Mouse (Mus musculus): Measurements from ENCODE around the gene Svs3b.
"Not testable (repeated sequence)": the region's sequence is repeated elsewhere in the genome, so short reads cannot be mapped to it uniquely, and the experiment has no call there.

The Svs3b gene
- long read RNA-seq, experiment 1: 0 reads
- long read RNA-seq, experiment 2: 0 reads

DNA sequence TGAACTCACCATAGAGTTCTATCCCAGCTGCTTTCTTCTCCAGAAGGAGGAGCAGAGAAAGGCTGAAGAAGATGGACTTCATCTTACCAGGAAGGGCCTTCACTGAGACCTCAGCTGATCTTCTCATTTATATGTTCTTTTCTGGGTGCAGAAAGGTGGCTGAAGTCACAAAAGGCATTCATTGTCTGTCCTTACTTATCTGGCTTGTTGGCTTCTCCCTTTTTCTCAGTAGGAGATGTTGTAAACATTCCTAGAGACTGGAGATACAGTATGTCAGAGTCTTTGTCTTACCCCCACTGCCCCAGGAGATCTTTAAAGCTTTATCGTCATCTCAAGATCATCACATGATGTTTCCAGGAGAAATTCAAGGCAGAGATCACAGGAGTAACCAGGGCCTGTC, at the start of gene Svs3b:
Gene Svs3b (minus strand): TSS at position 101 of the 400 bp plus-strand sequence.
- intact Hi-C loops (cut with DNase I): not testable (repeated sequence)

DNA sequence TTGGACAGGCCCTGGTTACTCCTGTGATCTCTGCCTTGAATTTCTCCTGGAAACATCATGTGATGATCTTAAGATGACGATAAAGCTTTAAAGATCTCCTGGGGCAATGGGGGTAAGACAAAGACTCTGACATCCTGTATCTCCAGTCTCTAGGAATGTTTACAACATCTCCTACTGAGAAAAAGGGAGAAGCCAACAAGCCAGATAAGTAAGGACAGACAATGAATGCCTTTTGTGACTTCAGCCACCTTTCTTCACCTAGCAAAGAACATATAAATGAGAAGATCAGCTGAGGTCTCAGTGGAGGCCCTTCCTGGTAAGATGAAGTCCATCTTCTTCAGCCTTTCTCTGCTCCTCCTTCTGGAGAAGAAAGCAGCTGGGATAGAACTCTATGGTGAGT, 32.5 kb upstream of the Svs3b start, which contains the start of gene Svs3a:
Gene Svs3a (plus strand): TSS at position 301 of the 400 bp plus-strand sequence.
- intact Hi-C loops (cut with DNase I): not testable (repeated sequence)

DNA sequence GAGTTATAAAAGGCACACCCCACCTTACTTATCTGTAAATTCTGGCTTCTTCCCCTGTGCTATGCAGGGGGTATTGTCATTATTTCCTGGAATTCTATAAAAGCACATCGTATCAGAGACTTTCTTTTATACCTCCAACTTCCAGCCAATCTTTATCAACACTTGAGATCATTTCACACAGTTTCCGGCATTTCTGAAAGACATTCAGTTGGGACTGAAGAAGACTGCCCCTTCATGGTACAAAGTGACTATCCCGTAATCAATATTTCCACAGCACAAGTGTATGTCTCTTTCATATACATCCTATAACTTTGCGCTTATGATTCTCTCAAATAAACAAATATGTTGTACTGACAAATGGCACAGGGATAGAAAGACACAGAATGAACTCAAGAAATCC, 21.9 kb upstream of the Svs3b start, which contains the start of gene Svs4:
Gene Svs4 (minus strand): TSS at position 101 of the 400 bp plus-strand sequence.
- intact Hi-C loops (cut with DNase I): no loop called here

DNA sequence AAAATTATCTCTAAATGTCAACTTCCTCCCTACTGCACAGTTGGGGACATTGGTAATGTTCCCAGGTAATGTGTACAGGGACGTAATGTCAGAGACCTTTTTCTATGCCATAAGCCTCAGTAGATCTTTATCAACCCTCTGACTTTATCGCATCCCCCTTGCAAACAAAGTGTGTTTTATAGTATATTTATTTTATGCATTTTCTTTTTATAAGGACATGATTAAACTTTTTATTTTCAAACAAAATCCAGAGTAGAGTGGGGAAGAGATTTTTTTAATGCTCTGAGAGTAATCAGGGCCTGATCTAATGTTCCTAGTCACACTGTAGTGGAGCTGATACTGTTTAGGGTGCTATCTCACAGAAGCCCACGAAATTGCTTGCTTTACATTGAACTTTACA, 18.1 kb downstream of the Svs3b start, which contains the start of gene Svs2:
Gene Svs2 (minus strand): TSS at position 101 of the 400 bp plus-strand sequence.
- intact Hi-C loops (cut with DNase I): no loop called here

DNA sequence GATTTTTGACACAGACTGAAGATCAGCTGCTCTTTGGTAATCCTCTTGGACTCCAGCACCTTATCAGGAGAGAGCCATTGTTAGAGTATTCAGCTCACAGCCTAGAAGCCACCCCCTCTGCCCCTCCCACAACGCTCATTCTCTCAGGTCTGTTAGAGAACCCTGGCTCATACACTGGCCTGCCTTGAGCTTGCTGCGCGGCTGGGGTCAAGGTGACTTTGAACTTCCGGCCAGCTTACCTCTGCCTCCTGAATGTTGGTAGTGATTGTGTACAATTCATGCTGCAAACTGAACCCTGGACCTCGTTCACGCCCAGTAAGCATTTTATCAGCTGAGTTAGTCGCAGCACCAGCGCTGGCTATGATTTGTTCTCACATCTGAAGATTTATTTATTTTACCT, 23.8 kb downstream of the Svs3b start:
- intact Hi-C loops (cut with DNase I): no loop called here

DNA sequence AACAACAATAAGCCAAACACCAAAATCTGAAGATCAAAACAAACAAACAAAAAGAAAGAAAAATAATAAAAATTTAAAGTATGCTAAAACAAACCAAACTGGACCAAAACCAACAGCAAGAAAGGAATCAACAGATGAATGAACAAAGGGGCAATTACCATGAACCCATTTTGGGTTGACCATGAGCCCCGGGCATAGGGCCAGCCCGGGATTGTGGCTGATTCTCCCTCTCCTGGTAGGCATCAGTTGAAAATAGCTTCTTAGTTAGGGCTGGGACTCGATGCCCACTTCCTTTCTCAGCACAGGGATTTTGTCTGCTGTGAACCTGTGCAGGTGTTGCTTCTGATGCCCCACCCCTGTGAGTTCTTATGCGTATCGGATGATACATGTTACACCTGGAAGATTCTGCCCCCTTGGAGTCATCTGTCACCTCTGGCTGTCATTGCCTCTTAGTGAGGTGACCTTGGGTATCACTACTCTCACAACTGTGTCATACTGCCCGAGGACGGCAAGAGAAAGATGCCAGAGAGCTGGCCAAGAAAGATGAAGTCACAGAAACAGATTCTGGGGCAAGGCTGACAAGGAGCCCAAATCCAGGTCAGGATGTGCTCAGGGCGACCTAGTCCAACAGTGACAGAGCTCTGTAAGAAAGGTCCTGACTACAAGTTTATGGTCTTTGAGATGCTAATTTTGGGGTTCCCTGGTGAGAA, 27.9 kb downstream of the Svs3b start:
- intact Hi-C loops (cut with DNase I): no loop called here

DNA sequence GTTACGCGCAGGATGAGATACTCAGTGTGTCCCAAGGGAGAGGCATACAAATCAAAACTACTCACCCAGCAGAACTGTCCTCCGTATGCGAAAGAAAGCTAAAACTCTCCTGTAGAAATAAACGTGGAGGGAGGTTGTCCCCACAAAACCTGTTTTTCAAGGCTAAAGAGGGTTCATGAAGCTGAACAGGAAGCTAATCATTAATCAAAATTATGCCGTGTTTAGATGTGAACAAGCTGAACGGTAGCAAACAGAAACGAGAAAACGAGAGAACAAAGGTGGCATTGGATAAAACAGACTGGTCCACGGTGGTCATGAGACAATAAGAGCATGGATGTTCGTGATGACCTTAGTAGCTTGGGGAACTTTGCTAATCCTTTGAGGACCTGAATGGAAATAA, 34.9 kb downstream of the Svs3b start, which contains the start of gene Wfdc15b:
Gene Wfdc15b (minus strand): TSS at position 139 of the 400 bp plus-strand sequence.
- intact Hi-C loops (cut with DNase I): no loop called here

DNA sequence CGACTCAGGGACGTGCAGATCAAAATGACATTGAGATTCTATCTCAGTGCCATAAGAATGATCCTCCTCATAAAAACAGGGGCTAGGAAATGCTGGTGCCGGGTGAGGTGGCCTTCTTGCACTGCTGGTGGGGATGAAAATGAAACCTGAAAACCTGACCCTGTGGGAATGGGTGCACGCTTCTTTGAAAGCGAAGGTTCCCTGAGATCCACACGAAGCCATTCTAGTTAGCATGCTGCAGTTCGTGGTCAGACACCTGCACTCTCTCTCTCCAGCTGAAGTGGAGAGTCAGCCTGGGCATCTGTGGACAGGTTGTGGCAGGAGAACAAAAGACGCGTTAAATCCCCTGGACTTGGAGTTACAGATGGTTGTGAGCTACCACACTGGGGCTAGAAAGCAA, 37.1 kb downstream of the Svs3b start:
- intact Hi-C loops (cut with DNase I): no loop called here

DNA sequence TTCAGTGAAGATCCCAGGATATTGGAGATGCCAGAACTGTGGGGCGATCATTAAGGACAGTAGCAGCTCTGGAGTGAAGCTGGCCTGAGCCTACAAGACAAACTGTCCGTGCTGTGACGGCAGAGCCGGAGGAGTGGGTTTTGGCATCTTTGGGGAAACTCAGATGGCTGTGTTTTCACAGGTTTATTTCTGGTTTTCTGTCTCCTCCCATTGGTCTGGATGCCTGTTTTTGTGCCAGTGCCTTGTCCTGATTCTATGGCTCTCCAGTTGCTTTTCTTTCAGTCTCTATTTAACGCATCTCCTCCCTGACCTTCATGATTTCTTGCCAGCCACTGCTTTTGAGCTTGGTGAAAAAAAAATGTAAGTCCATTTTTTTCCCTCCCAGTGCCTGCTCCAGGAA, 43.7 kb downstream of the Svs3b start:
- intact Hi-C loops (cut with DNase I): no loop called here

DNA sequence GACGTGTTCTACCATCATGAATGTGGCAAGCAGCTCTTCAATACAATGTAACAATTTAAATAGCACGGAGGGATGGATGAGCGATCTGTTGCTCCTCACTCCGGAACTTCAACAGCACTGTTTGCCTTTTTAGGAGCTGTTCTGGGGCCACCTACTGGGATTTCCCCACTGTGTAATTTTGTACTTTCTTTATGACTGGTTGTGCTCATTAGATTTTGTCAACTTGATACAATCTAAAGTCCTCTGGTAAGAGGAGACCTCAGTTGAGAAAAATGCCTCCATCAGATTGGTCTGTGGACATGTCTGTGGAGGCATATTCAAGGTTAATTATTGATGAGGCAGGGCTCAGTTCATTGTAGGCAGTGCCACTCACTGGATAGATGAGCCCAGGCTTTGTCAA, 45.5 kb downstream of the Svs3b start:
- intact Hi-C loops (cut with DNase I): no loop called here

DNA sequence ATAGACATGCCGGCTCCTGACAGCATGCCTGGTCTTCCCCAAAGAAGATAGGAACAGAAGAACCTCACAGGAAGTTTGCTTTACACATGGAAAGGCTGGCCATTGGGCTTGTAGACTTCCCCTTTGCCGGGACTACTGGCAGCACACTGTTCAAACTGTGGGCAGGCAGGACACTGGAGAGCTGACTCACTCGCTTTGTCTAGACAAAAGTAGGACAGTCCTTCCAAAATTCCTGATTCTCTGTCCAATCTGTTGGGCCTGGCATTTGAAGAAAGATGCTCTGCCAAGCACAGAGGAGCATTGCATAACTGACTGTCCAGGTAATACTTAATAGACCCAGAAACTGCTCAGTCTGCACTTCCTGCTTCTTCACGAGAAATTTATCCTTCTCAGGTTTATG, 49.8 kb downstream of the Svs3b start:
- intact Hi-C loops (cut with DNase I): no loop called here

DNA sequence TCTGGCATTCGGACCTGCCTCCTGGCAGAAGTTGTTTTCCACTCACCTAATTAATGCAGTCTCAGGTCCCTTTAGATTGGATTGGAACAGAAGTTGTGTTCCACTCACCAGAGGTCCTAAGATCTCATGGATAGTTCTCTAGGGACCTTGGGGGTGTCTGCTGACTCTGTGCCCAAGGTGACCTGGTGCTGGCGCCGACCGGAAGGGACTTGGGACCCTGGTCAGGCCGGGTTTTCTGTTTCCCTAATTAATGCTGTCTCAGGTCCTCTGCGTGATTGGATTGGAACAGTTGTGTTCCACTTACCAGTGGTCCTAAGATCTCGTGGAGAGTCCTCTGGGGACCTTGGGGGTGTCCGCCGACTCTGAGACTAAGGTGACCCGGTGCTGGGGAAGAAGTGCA, 50.4 kb downstream of the Svs3b start:
- intact Hi-C loops (cut with DNase I): not testable (repeated sequence)

Measured in adrenal gland (tissue).